Mouse (Mus musculus) MEL (cell line): Measurements from ENCODE around the gene Hoxb9. TPM values are rescaled to one million over a fixed set of nuclear protein-coding genes. Genes with fewer than 3 reads are reported as not detected.

Experiments used
- DNase-seq: peaks from one replicate; pipeline ENCODE4 v3.0.0; 2011; ENCODE audit warnings: low read depth, low spot score
- H3K27ac ChIP-seq: 2 replicates; pipeline ENCODE4 v1.5.1; 2012; ENCODE audit warnings: low read depth, mild to moderate bottlenecking, control low read depth, low read length, moderate library complexity; ENCODE audit not compliant: control insufficient read depth
- H3K27me3 ChIP-seq, 2 experiments: fragments of 150-350 bp in 1 of 2; sonication (generic) in 1 of 2; 2 replicates each; pipeline ENCODE4 v1.6.1; 2012; ENCODE audit warnings: low read length in 2 of 2, mild to moderate bottlenecking in 2 of 2, improper control_type of control experiment in 1 of 2, moderate library complexity in 1 of 2; ENCODE audit not compliant: insufficient read depth in 2 of 2, control insufficient read depth in 1 of 2
- H3K36me3 ChIP-seq, 2 experiments: 2 replicates each; pipeline ENCODE4 v1.6.1; 2012 to 2014; ENCODE audit warnings: low read length in 2 of 2, improper control_type of control experiment in 1 of 2, inconsistent platforms in 1 of 2, mild to moderate bottlenecking in 1 of 2; ENCODE audit not compliant: insufficient read depth in 2 of 2, control insufficient read depth in 1 of 2
- H3K4me1 ChIP-seq, 2 experiments: fragments of 150-350 bp in 1 of 2; sonication (generic) in 1 of 2; 2 replicates each; pipeline ENCODE4 v1.6.1; 2012; ENCODE audit warnings: low read length in 2 of 2, improper control_type of control experiment in 1 of 2, mild to moderate bottlenecking in 1 of 2; ENCODE audit not compliant: insufficient read depth in 2 of 2, control insufficient read depth in 1 of 2
- H3K4me3 ChIP-seq, 2 experiments: fragments of 150-350 bp in 1 of 2; sonication (generic) in 1 of 2; 2 replicates each; pipeline ENCODE4 v1.5.1; 2012; ENCODE audit warnings: low read depth in 2 of 2, low read length in 2 of 2, mild to moderate bottlenecking in 2 of 2, moderate library complexity in 2 of 2, control low read depth in 1 of 2, improper control_type of control experiment in 1 of 2; ENCODE audit not compliant: control insufficient read depth in 1 of 2, insufficient read depth in 1 of 2
- H3K79me2 ChIP-seq: 2 replicates; pipeline ENCODE4 v1.6.1; 2012; ENCODE audit warnings: mild to moderate bottlenecking, low read length, moderate library complexity; ENCODE audit not compliant: control insufficient read depth, poor library complexity, insufficient read depth
- H3K9ac ChIP-seq: 2 replicates; pipeline ENCODE4 v1.6.1; 2012; ENCODE audit warnings: low read depth, mild to moderate bottlenecking, control low read depth, low read length, moderate library complexity; ENCODE audit not compliant: control insufficient read depth, poor library complexity, severe bottlenecking
- H3K9me3 ChIP-seq: fragments of 150-350 bp; sonication (generic); replicated peaks from 2 replicates; pipeline ENCODE4 v1.6.1; 2012; ENCODE audit warnings: mild to moderate bottlenecking, low read length, improper control_type of control experiment, moderate library complexity; ENCODE audit not compliant: insufficient read depth
- BHLHE40 ChIP-seq: IDR thresholded peaks from 2 replicates; pipeline ENCODE4 v1.6.1; 2012; ENCODE audit warnings: low read depth, mild to moderate bottlenecking, inconsistent platforms, low read length, improper control_type of control experiment, borderline replicate concordance
- CHD2 ChIP-seq: IDR thresholded peaks from 2 replicates; pipeline ENCODE4 v1.6.1; 2011; ENCODE audit warnings: low read length, improper control_type of control experiment
- CTCF ChIP-seq, 3 experiments: IDR thresholded peaks in 2 of 3; conservative IDR thresholded peaks in 1 of 3; 2 replicates each; pipeline ENCODE4 v1.5.1; 2011 to 2012; ENCODE audit warnings: low read length in 3 of 3, low read depth in 2 of 3, mild to moderate bottlenecking in 2 of 3, improper control_type of control experiment in 1 of 3, inconsistent platforms in 1 of 3, mixed read lengths in 1 of 3, moderate library complexity in 1 of 3; ENCODE audit not compliant: control insufficient read depth in 1 of 3, insufficient read depth in 1 of 3, poor library complexity in 1 of 3, severe bottlenecking in 1 of 3
- ELF1 ChIP-seq: IDR thresholded peaks from 2 replicates; pipeline ENCODE4 v1.6.1; 2014; ENCODE audit warnings: low read depth, mild to moderate bottlenecking, inconsistent platforms, low read length, improper control_type of control experiment, moderate library complexity
- ETS1 ChIP-seq: IDR thresholded peaks from 2 replicates; pipeline ENCODE4 v1.6.1; 2012; ENCODE audit warnings: low read depth, mild to moderate bottlenecking, inconsistent platforms, low read length, improper control_type of control experiment, moderate library complexity
- GATA1 ChIP-seq: IDR thresholded peaks from 2 replicates; pipeline ENCODE4 v1.6.1; 2011; ENCODE audit warnings: low read depth, low read length, improper control_type of control experiment
- JUND ChIP-seq: IDR thresholded peaks from 2 replicates; pipeline ENCODE4 v1.6.1; 2011; ENCODE audit warnings: low read depth, mild to moderate bottlenecking, improper control_type of control experiment, low read length
- MAFK ChIP-seq: IDR thresholded peaks from 2 replicates; pipeline ENCODE4 v1.6.1; 2011; ENCODE audit warnings: low read depth, mild to moderate bottlenecking, low read length, improper control_type of control experiment, borderline replicate concordance
- MAZ ChIP-seq: IDR thresholded peaks from 2 replicates; pipeline ENCODE4 v1.6.1; 2012; ENCODE audit warnings: low read depth, mild to moderate bottlenecking, inconsistent platforms, low read length, improper control_type of control experiment
- MEF2A ChIP-seq: IDR thresholded peaks from 2 replicates; pipeline ENCODE4 v1.6.1; 2014; ENCODE audit warnings: low read depth, mild to moderate bottlenecking, inconsistent platforms, low read length, improper control_type of control experiment; ENCODE audit not compliant: poor library complexity, insufficient replicate concordance, severe bottlenecking; ENCODE audit errors: extremely low read depth
- MXI1 ChIP-seq: IDR thresholded peaks from 2 replicates; pipeline ENCODE4 v1.6.1; 2011; ENCODE audit warnings: mild to moderate bottlenecking, low read depth, low read length, improper control_type of control experiment
- MYC ChIP-seq: IDR thresholded peaks from 2 replicates; pipeline ENCODE4 v1.6.1; 2011; ENCODE audit warnings: low read depth, mild to moderate bottlenecking, low read length, improper control_type of control experiment, moderate library complexity
- NELFE ChIP-seq: IDR thresholded peaks from 2 replicates; pipeline ENCODE4 v1.6.1; 2011; ENCODE audit warnings: low read depth, low read length, improper control_type of control experiment
- POLR2A ChIP-seq, 2 experiments: IDR thresholded peaks; 2 replicates each; pipeline ENCODE4 v1.6.1; 2011 to 2012; ENCODE audit warnings: low read length in 2 of 2, mild to moderate bottlenecking in 2 of 2, control low read depth in 1 of 2, improper control_type of control experiment in 1 of 2, low read depth in 1 of 2, moderate library complexity in 1 of 2; ENCODE audit not compliant: control insufficient read depth in 1 of 2, insufficient read depth in 1 of 2, poor library complexity in 1 of 2
- POLR2AphosphoS2 ChIP-seq: IDR thresholded peaks from 2 replicates; pipeline ENCODE4 v1.6.1; 2011; ENCODE audit warnings: low read length, improper control_type of control experiment
- POLR2AphosphoS5 ChIP-seq: IDR thresholded peaks from 2 replicates; pipeline ENCODE4 v1.6.1; 2012; ENCODE audit warnings: low read depth, borderline replicate concordance, mild to moderate bottlenecking, inconsistent platforms, low read length, moderate library complexity, mixed read lengths
- RAD21 ChIP-seq: IDR thresholded peaks from 2 replicates; pipeline ENCODE4 v1.6.1; 2011; ENCODE audit warnings: mild to moderate bottlenecking, low read depth, low read length, improper control_type of control experiment
- RCOR1 ChIP-seq: IDR thresholded peaks from 2 replicates; pipeline ENCODE4 v1.6.1; 2012; ENCODE audit warnings: low read depth, mild to moderate bottlenecking, inconsistent platforms, low read length, improper control_type of control experiment
- SMC3 ChIP-seq: IDR thresholded peaks from 2 replicates; pipeline ENCODE4 v1.6.1; 2011; ENCODE audit warnings: low read depth, low read length, improper control_type of control experiment
- TAL1 ChIP-seq: IDR thresholded peaks from 2 replicates; pipeline ENCODE4 v1.6.1; 2012; ENCODE audit warnings: mild to moderate bottlenecking, inconsistent platforms, low read length, moderate library complexity, mixed read lengths
- TBP ChIP-seq: IDR thresholded peaks from 2 replicates; pipeline ENCODE4 v1.8.0; 2011; ENCODE audit warnings: low read depth, low read length, improper control_type of control experiment
- UBTF ChIP-seq: IDR thresholded peaks from 2 replicates; pipeline ENCODE4 v1.6.1; 2012; ENCODE audit warnings: low read depth, mild to moderate bottlenecking, inconsistent platforms, low read length, improper control_type of control experiment, moderate library complexity, borderline replicate concordance; ENCODE audit not compliant: insufficient read depth
- polyA plus RNA-seq, 2 experiments: library from polyadenylated mRNA; stranded (reverse) in 1 of 2; unstranded in 1 of 2; fragments of >175 nt in 1 of 2; fragments of >200 nt in 1 of 2; gene quantifications; 2 replicates each; pipeline versions ENCODE4 v1.2.1 to v1.2.4; 2012; ENCODE audit warnings: low replicate concordance in 2 of 2, low read depth in 1 of 2; ENCODE audit not compliant: insufficient read length in 2 of 2, insufficient read depth in 1 of 2, missing spikeins in 1 of 2
- total RNA-seq: library from RNA; depleted of rRNA; stranded (reverse); fragments of 300-350 nt; gene quantifications from 2 replicates; pipeline ENCODE4 v1.2.3, GENCODE M21; 2012

Gene Hoxb9
- total and polyA plus RNA-seq, 3 experiments, result not detected

DNA sequence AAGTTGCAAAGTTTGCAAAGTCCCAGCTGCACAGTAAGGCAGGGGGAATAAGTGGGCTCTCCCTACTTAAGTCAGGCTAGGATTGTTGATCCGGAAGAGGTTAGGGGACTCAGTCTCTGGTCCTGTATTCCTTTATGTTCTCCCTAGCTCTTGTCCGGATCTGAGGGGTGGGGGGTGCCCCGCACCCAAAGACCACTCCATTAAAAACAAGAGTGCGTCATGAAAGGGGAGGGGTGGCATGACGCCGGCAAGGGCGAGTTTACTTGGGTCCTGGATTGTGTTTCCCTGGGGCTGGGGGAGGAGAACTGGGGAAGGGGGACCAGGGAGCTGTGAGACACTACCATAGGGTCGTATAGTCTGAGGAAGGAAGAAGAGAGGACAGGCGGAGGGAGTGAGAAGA lies 28.5 kb downstream of the Hoxb9 start:
- TF ChIP-seq GATA1 (no peak), NELFE (no peak), TAL1 (no peak), ELF1 (no peak), RCOR1 (no peak), CHD2 (no peak), MAZ (no peak), BHLHE40 (no peak), ETS1 (no peak), JUND (no peak), SMC3 (no peak), UBTF (no peak), POLR2A (IDR thresholded peaks at IDR 0.05; ENCODE audit: control insufficient read depth in 1 of 2, insufficient read depth in 1 of 2, low read depth in 1 of 2, low read length in 2 of 2, poor library complexity in 1 of 2) (no peak), RAD21 (no peak), MXI1 (no peak), MAFK (no peak), TBP (no peak), MYC (no peak), CTCF (IDR thresholded peaks at IDR 0.05 in 2 of 3, conservative IDR thresholded peaks at IDR 0.05 in 1 of 3; ENCODE audit: control insufficient read depth in 1 of 3, insufficient read depth in 1 of 3, low read depth in 2 of 3, low read length in 3 of 3, poor library complexity in 1 of 3, severe bottlenecking in 1 of 3) (no peak)
- TF ChIP-seq, all 39 proteins: peak for 0
- H3K4me3 ChIP-seq, result no peak overlapping the region
- H3K9me3 ChIP-seq, result no peaks in the 10 kb centered on the region
- 0 out of 4 replicates have a peak, but pooled peaks cover 0 to 3% of the 10 kb centered on the region in 2 experiments for H3K4me1 ChIP-seq
- no peaks in the 10 kb centered on the region for H3K79me2 ChIP-seq
- H3K27me3 ChIP-seq, result peaks cover 13 to 17% of the 10 kb centered on the region in 2 experiments
- no peak for DNase-seq
- no peak overlapping the region for H3K27ac ChIP-seq
- H3K36me3 ChIP-seq, result no peaks in the 10 kb centered on the region
- no peak overlapping the region for H3K9ac ChIP-seq

DNA sequence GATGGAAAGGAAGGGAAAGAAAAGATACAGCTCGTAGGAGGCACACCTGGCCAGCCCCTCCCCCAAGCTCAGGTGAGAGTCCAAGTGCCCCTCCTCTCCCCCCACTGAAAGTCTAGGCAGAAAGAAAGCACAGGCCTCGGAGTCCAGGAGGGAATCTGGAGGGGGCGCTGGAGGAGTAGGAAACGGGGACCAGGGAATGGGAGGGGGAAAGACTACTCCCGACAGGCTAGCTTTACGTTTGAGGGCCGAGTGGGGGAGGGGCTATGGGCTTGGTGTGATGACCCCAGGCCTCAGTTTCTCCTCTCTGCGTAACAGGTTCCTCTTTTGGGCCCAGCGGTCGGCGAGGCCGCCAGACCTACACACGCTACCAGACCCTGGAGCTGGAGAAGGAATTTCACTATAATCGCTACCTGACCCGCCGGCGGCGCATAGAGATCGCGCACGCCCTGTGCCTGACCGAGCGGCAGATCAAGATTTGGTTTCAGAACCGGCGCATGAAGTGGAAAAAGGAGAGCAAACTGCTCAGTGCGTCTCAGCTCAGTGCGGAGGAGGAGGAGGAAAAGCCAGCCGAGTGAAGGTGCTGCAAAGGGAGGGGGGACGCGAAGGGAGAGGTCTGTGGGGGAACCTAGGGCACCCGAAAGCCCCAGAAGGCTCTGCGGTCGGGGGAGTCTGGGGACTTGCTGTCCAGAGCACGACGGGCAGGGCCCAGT lies 29.3 kb downstream of the Hoxb9 start:
- Histone ChIP-seq H3K9ac (no peak overlapping the region), H3K4me3 (no peak overlapping the region), H3K9me3 (no peaks in the 10 kb centered on the region), H3K79me2 (no peaks in the 10 kb centered on the region), H3K4me1 (no peaks in the 10 kb centered on the region), H3K27ac (no peak overlapping the region), H3K27me3 (peaks cover 12 to 13% of the 10 kb centered on the region in 2 experiments), H3K36me3 (no peaks in the 10 kb centered on the region)
- no peak for TF ChIP-seq POLR2AphosphoS2
- TF ChIP-seq ETS1, result no peak
- TF ChIP-seq MEF2A, result no peak
- TF ChIP-seq POLR2AphosphoS5, result no peak
- TF ChIP-seq SMC3, result no peak
- no peak for DNase-seq
